Mouse (Mus musculus): Measurements from ENCODE around the gene Itpka. TPM values are rescaled to one million over a fixed set of nuclear protein-coding genes. Genes with fewer than 3 reads are reported as not detected.

Gene Itpka
- polyA plus RNA-seq, 1 experiment from 2014 or later, result 0.34 TPM

- Histone ChIP-seq H3K4me3 (no peak overlapping the region), H3K9me3 (no peaks in the 10 kb centered on the region), H3K4me2 (replicated peaks) (no peak overlapping the region), H3K36me3 (peaks cover 32% of the 10 kb centered on the region), H3K9ac (no peak overlapping the region), H3K27me3 (replicated peaks) (peaks cover 18% of the 10 kb centered on the region), H3K4me1 (peaks cover 9% of the 10 kb centered on the region), H3K27ac (no peak overlapping the region)
- 23% methylated on average over 12 of the region's 12 CpGs for WGBS
- ATAC-seq (ENCODE audit: low FRiP score, low read depth), result no peak
Observed at GRCm38 (mm10) chr2:119737124-119737523, 5.0 kb upstream of the Itpka start.

- Histone ChIP-seq H3K9me3 (no peaks in the 10 kb centered on the region), H3K4me1 (peaks cover 33% of the 10 kb centered on the region), H3K9ac (no peak overlapping the region), H3K27me3 (replicated peaks) (peaks cover 52% of the 10 kb centered on the region), H3K4me3 (no peak overlapping the region), H3K4me2 (replicated peaks) (no peak overlapping the region), H3K36me3 (0 out of 2 replicates have a peak, but pooled peaks cover under 1% of the 10 kb centered on the region), H3K27ac (no peak overlapping the region)
- 26% methylated on average over 2 of the region's 2 CpGs for whole genome bisulfite sequencing
- ATAC-seq (ENCODE audit: low FRiP score, low read depth), result no peak
Observed at GRCm38 (mm10) chr2:119740567-119740966, 1.6 kb upstream of the Itpka start.

DNA sequence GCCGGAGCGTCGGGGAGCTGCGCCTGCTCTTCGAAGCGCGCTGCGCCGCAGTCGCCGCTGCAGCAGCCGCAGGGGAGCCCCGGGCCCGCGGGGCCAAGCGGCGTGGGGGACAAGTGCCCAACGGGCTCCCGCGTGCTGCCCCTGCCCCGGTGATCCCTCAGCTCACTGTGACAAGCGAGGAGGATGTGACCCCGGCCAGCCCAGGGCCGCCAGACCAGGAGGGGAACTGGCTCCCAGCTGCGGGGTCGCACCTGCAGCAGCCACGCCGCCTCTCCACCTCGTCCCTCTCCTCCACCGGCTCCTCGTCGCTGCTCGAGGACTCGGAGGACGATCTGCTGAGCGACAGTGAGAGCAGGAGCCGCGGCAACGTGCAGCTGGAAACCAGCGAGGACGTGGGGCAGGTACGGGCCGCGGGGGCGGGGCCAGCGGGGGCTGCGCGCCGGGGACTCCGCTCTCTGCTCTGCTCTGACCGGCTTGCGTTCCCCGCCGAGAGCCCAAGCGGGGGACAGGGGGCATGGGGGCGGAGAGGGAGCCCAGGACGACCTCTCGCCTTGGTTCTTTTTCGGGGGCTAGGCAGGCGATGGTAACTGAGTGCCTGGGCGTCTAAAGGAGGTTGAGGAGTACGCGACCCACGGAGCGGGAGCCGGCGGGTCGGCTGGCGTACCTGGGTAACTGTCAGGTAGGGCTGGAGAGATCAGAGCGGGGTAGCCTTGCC is 481 bp downstream of the Itpka start:
- WGBS, result under 1% methylated on average over 70 of the region's 70 CpGs
- Histone ChIP-seq H3K9ac (peak overlapping the region; percentile 69), H3K4me1 (peaks cover 33% of the 10 kb centered on the region), H3K36me3 (no peaks in the 10 kb centered on the region), H3K4me2 (replicated peaks) (peak overlapping the region; percentile 99), H3K4me3 (peak overlapping the region; percentile 60), H3K9me3 (no peaks in the 10 kb centered on the region), H3K27me3 (replicated peaks) (peaks cover 62% of the 10 kb centered on the region), H3K27ac (no peak overlapping the region)
- peak; percentile 57 for ATAC-seq (ENCODE audit: low FRiP score, low read depth)

DNA sequence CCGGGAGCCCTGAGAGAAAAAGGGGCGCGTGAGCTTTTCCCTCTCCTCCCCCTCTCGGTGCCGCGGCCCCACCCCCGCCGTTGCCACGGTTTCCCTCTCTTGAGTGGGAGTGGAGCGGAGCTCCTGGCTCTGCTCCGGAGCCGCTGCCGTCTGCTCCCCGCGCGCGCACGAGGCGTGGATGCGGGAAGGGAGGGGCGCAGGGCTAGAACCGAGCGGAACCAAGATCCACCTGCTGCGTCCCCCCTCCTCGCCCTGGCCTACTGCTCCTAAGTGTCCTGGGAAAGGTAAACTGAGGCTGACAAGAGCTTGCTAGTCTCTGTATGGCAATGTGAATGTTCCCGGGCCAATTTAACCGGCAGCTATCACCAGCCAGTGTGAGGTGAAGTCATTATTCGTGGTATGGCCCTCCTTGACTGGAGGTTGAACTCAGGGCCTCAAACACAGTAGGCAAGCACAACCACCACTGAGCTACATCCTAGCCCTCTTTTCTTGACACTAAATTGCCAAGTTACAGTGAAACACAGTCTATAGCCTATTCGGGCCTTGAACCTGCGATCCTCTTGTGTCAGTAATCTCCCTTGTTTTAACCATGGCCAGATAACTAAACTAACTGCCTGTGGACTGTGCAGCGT is 1.2 kb downstream of the Itpka start:
- no peaks in the 10 kb centered on the region for H3K9me3 ChIP-seq
- ATAC-seq (ENCODE audit: low FRiP score, low read depth), result no peak
- H3K27me3 ChIP-seq (replicated peaks), result peaks cover 64% of the 10 kb centered on the region
- H3K36me3 ChIP-seq, result no peaks in the 10 kb centered on the region
- WGBS, result 6% methylated on average over 27 of the region's 31 CpGs
- H3K4me1 ChIP-seq, result peaks cover 33% of the 10 kb centered on the region
- peak overlapping the region; percentile 69 for H3K9ac ChIP-seq
- H3K4me2 ChIP-seq (replicated peaks), result peak overlapping the region; percentile 99
- H3K4me3 ChIP-seq, result peak overlapping the region; percentile 60
- no peak overlapping the region for H3K27ac ChIP-seq

GRCm38 (mm10) chr2:119743808-119744162 is 1.6 kb downstream of the Itpka start:
- Histone ChIP-seq H3K27ac (no peak overlapping the region), H3K9me3 (no peaks in the 10 kb centered on the region), H3K9ac (no peak overlapping the region), H3K4me1 (peaks cover 33% of the 10 kb centered on the region), H3K4me3 (peak overlapping the region; percentile 13; the same call in 1 of the 2 replicates), H3K27me3 (replicated peaks) (peaks cover 64% of the 10 kb centered on the region), H3K4me2 (replicated peaks) (peak overlapping the region; percentile 47), H3K36me3 (no peaks in the 10 kb centered on the region)
- 5% methylated on average over 22 of the region's 22 CpGs for WGBS
- no peak for ATAC-seq (ENCODE audit: low FRiP score, low read depth)

DNA sequence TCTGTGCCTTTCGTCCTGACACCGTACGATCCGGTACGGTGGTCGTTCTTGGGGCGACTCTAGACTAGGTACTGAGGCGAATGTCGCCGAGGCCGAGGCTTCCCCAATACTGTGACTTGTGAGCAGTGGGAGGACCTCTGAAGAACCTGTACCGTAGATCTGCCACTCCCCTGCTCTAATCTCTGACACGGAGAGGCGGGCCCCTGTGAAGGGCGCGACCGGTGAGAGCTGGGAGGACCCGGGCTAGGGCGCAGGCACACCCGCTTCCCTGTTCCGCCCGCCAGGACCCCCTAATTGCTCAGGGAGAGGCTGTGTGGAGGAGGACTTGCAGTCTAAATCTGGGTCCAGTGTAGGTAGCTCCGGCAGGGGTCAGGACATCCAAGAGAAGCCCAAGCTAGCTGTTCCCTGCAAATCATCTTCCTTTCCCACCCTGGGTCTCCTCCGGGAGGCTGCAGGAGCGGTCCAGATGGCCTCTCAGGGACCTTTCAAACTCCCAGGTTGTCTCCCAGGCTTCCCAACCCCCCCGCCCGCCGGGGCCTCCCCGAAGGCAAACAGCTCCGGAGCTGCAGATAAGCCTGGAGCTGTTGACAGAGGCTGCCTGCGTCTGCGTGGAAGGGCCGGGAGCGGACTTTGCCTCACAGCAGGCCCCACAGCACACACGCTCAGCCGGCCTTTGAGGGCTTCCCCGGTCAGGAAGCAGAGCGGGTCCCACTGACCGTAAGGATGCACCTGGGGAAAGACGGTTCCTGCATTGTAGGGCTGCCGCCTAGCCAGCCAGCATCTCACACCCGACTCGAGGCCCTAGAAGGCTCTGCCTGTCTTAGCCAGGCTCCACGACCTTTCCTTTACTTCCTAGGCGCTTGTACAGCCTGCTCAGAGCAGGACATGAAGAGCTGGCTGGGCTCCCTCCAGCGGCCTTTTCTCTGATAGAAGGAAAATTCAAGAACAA is 2.3 kb downstream of the Itpka start:
- Histone ChIP-seq H3K4me1 (peaks cover 33% of the 10 kb centered on the region), H3K27ac (no peak overlapping the region), H3K9ac (no peak overlapping the region), H3K27me3 (replicated peaks) (peaks cover 68% of the 10 kb centered on the region), H3K4me2 (replicated peaks) (peak overlapping the region; percentile 47), H3K4me3 (peak overlapping the region; percentile 13), H3K36me3 (no peaks in the 10 kb centered on the region), H3K9me3 (no peaks in the 10 kb centered on the region)
- no peak for ATAC-seq (ENCODE audit: low FRiP score, low read depth)
- WGBS, result 3% methylated on average over 46 of the region's 46 CpGs

DNA sequence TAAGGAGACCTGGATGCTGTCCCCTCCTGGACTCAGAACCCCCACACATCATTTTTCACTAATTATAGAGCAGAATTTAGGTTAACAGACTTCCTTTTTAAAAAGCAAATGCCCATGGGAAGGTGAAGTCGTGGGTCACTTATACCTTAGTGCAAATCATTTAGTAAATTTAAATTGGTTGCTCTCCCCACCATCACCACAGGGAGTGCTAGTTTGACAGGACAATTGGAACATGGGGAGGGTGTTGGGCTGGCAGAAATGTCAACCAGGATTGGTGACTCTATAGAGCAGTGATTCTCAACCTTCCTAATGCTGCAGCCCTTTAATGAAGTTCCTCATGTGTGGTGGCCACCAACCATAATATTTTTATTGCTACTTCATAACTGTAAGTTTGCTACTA is 3.1 kb downstream of the Itpka start:
- Histone ChIP-seq H3K9ac (no peak overlapping the region), H3K27me3 (replicated peaks) (peaks cover 74% of the 10 kb centered on the region), H3K36me3 (no peaks in the 10 kb centered on the region), H3K4me1 (peaks cover 33% of the 10 kb centered on the region), H3K4me2 (replicated peaks) (no peak overlapping the region), H3K4me3 (no peak overlapping the region), H3K9me3 (no peaks in the 10 kb centered on the region), H3K27ac (no peak overlapping the region)
- no peak for ATAC-seq (ENCODE audit: low FRiP score, low read depth)
- WGBS, result 3% methylated on average over 1 of the region's 1 CpGs

GRCm38 (mm10) chr2:119747554-119747953 is 5.4 kb downstream of the Itpka start:
- no peak overlapping the region for H3K9ac ChIP-seq
- H3K4me3 ChIP-seq, result no peak overlapping the region
- H3K27me3 ChIP-seq (replicated peaks), result peaks cover 63% of the 10 kb centered on the region
- no peaks in the 10 kb centered on the region for H3K36me3 ChIP-seq
- peaks cover 19% of the 10 kb centered on the region for H3K4me1 ChIP-seq
- ATAC-seq (ENCODE audit: low FRiP score, low read depth), result no peak
- no peaks in the 10 kb centered on the region for H3K9me3 ChIP-seq
- H3K27ac ChIP-seq, result no peak overlapping the region
- 81% methylated on average over 7 of the region's 7 CpGs for WGBS
- H3K4me2 ChIP-seq (replicated peaks), result no peak overlapping the region

- WGBS, result 76% methylated on average over 13 of the region's 13 CpGs
- no peaks in the 10 kb centered on the region for H3K36me3 ChIP-seq
Observed at GRCm38 (mm10) chr2:119749260-119749659, 7.1 kb downstream of the Itpka start.

GRCm38 (mm10) chr2:119757601-119758100 is 15.5 kb downstream of the Itpka start:
- ATAC-seq (ENCODE audit: low FRiP score, low read depth), result peak; percentile 58
- 2% methylated on average over 31 of the region's 31 CpGs for WGBS
- peaks cover 55% of the 10 kb centered on the region for H3K27me3 ChIP-seq (replicated peaks)

More at GRCm38 (mm10) chr2:119749260-119749659, 7.1 kb downstream of the Itpka start:
- H3K9ac ChIP-seq, result no peak overlapping the region
- no peak overlapping the region for H3K4me3 ChIP-seq
- no peak overlapping the region for H3K27ac ChIP-seq
- no peaks in the 10 kb centered on the region for H3K9me3 ChIP-seq
- no peak overlapping the region for H3K4me2 ChIP-seq (replicated peaks)
- H3K27me3 ChIP-seq (replicated peaks), result peaks cover 54% of the 10 kb centered on the region
- ATAC-seq (ENCODE audit: low FRiP score, low read depth), result no peak
- H3K4me1 ChIP-seq, result peaks cover 4% of the 10 kb centered on the region

GRCm38 (mm10) chr2:119758101-119758843 is 16.1 kb downstream of the Itpka start:
- H3K27ac ChIP-seq, result no peak overlapping the region
- H3K9me3 ChIP-seq, result no peaks in the 10 kb centered on the region
- peak overlapping the region; percentile 58 for H3K4me3 ChIP-seq
- H3K27me3 ChIP-seq (replicated peaks), result peaks cover 54% of the 10 kb centered on the region
- H3K36me3 ChIP-seq, result no peaks in the 10 kb centered on the region; the same call in 1 of the 2 replicates
- whole genome bisulfite sequencing, result under 1% methylated on average over 77 of the region's 77 CpGs
- peaks cover 20% of the 10 kb centered on the region for H3K4me1 ChIP-seq
- peak overlapping the region; percentile 64 for H3K9ac ChIP-seq
- peak overlapping the region; percentile 100 for H3K4me2 ChIP-seq (replicated peaks)
- ATAC-seq (ENCODE audit: low FRiP score, low read depth), result peak; percentile 48

More at GRCm38 (mm10) chr2:119757601-119758100, 15.5 kb downstream of the Itpka start:
- Histone ChIP-seq H3K9ac (peak overlapping the region; percentile 64), H3K36me3 (no peaks in the 10 kb centered on the region), H3K4me1 (peaks cover 20% of the 10 kb centered on the region), H3K4me3 (peak overlapping the region; percentile 58), H3K9me3 (no peaks in the 10 kb centered on the region), H3K4me2 (replicated peaks) (peak overlapping the region; percentile 100), H3K27ac (no peak overlapping the region)
